Mouse (Mus musculus) left cerebral cortex, postnatal 36 days (tissue): ENCODE measurements around the gene Lmbrd2. TPM values are rescaled to one million over a fixed set of nuclear protein-coding genes. Genes with fewer than 3 reads are reported as not detected.
"Not testable (repeated sequence)": the region's sequence is repeated elsewhere in the genome, so short reads cannot be mapped to it uniquely, and the experiment has no call there.

Experiments
- DNase-seq, 2 experiments: peaks; one replicate each; pipeline ENCODE4 v3.0.0; 2021 to 2022; ENCODE audit warnings: low spot score in 2 of 2, mixed read lengths in 1 of 2
- intact Hi-C: fragments of 180-260 bp; cut with DNase I; formaldehyde crosslinking; loops from one replicate; pipeline ENCODE4 v1.15.1; 2025
- total RNA-seq, 2 experiments: library from RNA; stranded (reverse); gene quantifications; 2 replicates each; pipeline ENCODE4 v1.2.3; 2021

Gene Lmbrd2
- total RNA-seq, 2 experiments from 2014 or later = 61.1 to 68.9 TPM

DNA sequence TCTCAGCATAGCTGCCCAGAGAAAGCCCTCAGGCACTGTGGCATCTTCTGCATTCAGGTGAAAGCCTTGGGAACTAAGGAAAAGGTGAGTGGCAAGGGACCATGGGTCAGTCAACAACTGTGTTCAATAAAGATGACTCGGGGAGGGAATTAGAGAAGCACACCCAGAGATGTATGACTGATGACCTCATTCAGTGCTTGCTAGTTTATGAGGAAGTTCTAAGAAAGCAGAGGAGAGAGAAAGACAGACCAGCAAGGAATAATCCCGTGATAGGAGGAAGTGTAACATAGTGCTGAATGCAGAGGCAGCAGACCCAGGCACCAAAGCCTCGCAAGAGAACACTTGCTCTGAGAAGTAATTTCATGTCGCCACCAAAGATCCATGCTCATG is 8.9 kb upstream of the Lmbrd2 start:
- DNase-seq = no peak
- intact Hi-C loops = no loop called here

DNA sequence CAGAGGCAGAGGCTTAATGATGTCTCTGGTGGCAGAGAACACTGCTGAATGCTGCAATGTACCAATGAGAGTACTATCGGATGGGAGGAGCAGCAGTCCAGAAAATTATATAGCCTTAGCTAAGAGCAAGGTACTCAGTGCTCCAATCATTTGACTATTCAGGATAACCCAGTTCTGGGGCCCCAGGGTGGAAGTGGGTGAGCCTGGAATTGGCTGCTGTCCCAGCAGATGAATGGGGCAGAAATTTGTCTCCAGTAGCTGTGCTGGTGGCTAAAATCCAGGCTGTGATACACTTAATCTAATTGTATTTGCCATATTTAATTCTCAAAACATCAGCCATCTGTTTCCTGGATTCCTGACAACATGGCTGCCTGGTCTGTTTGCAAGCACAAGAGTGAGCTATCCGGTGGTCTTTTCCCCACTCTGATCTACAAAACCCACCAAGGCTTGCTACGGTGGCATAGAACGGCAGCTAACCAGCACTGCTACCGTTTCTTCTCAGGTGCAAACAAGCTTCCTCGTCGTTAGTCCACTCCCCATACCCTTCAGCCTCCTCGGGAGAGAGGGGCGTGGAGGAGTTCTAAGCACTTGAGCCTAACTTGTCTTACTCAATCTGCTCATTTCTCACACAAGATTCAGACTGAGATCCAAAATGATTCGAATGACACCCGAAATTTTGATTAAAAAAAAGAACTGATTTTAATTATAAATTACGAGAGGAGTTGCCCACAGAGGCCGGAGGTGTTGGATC is 7.5 kb upstream of the Lmbrd2 start:
- no peak for DNase-seq
- intact Hi-C loops = no loop called here

DNA sequence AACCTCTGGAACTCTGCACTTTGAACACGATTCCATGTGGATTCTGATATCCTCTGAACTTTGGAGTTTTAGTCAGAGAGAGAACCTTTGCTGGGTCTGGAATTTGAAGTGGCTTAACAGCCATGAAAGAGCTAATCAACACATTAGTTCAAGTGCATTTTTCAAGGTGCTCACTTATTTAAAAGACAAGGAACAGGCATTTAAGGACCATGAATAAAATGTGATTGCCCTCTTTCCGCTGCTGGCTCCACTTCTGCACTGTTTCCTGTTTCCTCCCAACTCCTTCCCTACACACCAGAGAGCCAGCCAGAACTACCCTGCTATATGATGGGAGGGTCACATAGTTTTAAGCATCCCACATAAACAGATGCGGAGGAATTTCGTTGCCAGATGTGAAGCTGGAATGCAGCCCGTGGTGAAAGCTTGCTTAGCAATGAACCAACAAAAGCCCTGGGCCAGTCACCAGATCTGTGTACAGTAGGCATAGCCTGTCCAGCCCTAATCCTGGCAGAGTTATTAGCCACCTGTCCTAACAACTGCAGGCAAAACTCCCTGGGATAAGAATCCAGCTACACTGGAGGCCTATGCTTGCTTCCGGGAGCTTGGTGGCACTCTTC is 5.4 kb upstream of the Lmbrd2 start:
- intact Hi-C loops = no loop called here
- no peak for DNase-seq

DNA sequence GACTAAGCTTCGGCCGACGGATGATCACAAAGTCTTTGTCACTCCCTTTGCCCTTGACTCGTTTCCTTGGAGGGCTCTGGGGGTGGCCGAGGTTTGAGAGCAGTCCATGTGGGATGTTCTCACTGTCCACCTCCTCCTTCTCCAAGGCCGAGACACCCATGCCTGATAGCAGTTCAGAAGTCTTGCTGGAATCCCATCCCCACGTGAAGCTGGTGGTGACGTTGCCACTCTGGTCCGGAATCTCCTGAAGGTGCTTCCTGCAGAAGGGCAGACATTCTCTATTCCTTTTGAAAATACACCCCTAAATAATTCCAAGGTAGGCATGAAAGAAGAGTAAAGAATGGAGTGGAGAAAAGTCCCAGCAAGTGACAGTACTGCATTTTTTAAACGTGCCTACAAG is 903 bp upstream of the Lmbrd2 start:
- intact Hi-C loops = no loop called here
- no peak for DNase-seq

DNA sequence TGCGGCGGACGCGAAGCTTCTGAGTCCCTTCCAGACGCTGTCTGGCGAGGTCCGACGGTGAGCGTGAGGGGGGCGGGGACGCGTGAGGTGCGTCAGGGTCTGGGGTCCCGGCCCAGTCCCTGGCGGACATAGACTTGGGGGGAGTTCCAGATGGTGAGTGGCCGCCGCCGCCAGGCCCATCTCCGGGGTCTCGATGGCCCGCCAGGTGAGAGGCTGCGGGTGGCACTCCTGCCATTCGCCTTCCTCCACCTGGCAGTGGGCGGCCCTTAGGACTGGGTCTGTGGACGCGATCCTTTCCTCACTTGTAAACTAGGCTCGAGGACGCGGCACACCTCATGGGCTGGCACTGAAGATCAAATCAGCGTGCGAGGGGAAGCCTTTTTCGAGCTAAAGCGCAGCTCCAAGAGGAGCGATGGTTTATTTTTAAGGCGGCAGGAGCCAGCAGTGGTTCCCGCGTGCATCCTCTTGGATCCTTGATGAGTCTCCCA is 378 bp downstream of the Lmbrd2 start:
- intact Hi-C loops = no loop called here
- DNase-seq = peak in 1 of 2 experiments; percentile 63

DNA sequence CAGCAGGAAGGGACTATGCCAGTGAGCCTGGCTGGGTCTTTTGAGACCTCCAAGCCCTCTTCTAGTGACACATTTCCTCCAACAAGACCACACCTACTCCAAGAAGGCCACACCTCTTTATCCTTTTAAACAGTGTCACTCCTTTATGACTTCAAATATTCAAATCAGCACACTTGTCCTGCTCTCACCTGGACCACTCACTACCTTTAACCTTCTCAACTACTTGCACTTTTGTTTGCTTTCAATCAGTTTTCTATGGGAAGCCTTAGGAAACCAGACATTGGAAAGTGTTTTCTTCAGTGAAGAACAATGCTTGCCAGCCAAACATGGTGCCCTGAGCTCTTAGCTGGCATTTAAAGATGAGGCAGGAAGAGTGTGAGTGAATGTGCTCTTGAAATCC is 15.0 kb downstream of the Lmbrd2 start, which contains the start of gene Skp2:
Gene Skp2, minus strand, starts transcription at position 101 of the 400 bp plus-strand sequence.
- DNase-seq = no peak
- intact Hi-C loops = no loop called here

DNA sequence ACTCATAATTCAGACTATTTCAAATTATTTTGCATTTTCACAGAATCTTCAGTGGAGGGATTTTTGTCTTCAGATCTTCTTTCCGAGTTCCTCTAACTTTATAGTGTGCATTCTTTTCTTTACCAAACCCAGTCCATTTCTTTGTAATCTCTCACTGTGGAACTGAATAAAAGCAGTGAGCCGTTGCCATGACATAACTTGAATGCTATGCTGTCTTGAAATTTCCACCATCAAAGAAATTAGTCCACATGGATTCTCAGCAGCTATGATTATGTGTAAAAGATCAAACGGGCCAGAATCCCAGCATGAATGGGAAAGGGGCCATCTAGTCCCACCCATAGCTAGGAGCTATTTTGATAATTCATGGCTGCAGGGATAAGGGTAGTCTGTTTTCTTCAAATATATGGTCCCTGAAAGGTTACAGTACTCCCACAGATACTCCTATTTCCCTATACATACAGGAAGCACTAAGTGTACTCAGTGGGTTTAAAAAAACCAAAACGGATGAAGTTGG is 22.3 kb downstream of the Lmbrd2 start:
- no peak for DNase-seq
- intact Hi-C loops = no loop called here

DNA sequence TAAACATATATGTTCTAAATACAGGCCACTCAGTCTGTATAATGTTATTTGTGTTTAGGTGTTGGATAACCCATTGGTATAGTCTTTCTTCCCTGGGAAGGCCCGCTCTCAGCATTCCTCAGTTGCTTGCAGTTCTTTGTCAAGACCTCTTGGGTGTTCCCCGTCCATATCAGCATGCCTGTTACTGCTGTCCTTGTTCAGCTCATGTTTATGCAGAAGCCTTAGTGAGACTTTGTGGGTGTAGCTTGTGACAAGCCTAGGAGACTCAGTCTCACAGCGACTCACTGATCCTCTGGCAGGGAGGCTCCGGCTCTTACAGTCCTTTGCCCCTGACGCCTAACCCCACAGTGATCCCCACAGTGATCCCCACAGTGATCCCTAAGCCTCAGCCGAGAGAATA is 23.8 kb downstream of the Lmbrd2 start:
- intact Hi-C loops = no loop called here
- no peak for DNase-seq

DNA sequence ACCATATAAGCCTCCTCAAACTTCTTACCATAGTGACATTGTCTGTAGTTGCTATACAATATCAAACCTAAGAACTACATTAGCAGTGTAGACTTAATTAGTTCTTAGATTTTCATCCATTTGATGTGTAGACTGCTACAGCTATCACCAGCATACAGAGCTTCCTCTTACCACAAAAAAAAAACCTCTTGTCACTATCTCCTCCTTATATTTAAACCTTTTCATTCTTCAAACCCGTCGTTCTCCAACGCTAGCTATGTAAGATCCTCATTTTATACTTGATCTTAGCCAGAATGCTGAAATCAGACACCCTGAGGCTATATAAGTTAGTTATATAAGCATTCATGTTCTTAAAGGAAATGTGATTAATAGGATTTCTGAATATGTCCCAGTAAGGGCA is 36.7 kb downstream of the Lmbrd2 start:
- intact Hi-C loops = no loop called here
- DNase-seq = no peak

DNA sequence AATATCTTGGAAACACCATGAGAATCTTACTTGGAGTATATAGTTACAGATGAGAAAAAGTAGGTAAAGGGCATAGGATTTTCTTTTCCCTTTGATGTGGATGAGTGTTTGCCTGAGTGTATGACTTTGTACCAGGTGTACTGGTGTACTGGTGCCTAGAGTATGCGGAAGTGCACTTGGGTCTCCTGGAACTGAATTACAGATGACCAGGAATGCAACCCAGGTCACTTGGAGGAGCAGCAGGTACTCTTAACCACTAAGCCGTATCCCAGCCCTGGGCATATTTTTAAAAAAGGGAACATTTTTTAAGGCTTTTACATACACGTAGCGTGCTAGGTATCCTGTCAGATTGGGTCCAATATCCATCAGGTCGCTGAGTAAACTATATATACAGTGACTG is 43.6 kb downstream of the Lmbrd2 start:
- DNase-seq = no peak
- intact Hi-C loops = no loop called here

DNA sequence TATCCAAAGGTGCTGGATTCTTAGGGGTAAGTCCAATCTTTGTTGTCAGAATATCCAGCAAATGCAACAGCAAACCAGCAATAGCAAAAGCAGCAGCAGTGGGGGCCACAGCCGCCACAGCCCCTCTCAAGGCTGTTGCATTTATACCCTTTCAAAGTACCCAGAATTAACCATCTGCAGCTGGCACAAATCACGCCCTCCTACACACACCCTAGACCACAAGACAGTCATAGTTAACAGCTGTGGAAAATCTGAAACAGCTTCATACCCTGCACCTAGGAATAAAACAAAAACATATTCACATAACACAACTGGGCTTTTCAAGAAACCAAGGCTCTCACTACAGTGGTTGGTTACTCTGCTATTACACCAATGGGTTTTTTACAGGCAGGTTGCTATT is 49.4 kb downstream of the Lmbrd2 start:
- intact Hi-C loops = no loop called here
- DNase-seq = no peak

DNA sequence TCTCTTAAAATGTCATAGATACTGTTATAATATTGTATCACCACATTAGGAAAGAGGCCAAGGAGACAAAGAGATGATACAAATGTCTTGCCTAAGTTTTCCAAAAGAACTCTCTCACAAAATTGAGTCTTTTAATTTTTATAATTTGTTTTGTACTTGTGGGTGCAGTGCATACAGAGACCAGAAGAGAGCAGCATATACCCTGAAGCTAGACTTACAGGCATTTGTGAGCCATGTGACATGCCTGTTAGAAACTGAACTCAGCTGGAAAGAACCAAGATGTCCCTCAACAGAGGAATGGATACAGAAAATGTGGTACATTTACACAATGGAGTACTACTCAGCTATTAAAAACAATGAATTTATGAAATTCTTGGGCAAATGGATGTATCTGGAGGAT is 52.3 kb downstream of the Lmbrd2 start:
- intact Hi-C loops, DNase-seq: not testable (repeated sequence)

DNA sequence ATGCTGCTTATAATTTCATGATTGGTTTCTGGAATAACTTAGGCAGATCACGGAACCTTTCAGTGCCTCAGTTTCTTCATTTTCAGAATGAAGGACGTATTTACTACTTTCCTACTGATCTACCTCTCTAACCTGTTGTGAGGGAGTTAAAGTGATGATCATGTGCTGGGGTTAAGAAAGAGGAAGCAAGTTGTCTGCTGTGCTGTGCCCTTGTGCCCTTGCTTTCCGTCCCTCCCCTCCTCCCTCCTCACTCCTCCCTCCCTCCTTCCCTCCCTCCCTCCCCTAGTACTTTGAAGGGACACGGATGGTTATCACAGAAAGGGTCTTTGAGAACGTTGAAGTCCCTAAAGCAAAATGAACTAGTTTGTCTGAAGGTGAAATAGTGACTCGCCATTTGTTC is 58.1 kb downstream of the Lmbrd2 start:
- intact Hi-C loops = no loop called here

DNA sequence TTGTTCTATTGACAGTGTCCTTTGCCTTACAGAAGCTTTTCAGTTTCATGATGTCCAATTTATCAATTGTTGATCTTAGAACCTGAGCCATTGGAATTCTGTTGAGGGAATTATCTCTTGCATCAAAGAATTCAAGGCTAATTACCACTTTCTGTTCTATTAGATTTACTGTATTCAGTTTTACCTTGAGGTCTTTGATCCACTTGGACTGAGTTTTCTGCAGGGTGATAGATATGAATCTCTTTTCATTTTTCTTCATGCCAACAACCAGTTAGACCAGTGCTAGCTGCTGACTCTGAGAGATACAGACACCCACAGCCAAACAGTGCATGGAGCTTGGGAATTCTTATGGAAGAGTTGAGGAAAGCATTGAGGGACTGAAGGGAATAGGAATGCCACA is 71.5 kb downstream of the Lmbrd2 start:
- DNase-seq = no peak
- intact Hi-C loops = no loop called here

More for the DNA sequence above, 58.1 kb downstream of the Lmbrd2 start:
- no peak for DNase-seq

DNA sequence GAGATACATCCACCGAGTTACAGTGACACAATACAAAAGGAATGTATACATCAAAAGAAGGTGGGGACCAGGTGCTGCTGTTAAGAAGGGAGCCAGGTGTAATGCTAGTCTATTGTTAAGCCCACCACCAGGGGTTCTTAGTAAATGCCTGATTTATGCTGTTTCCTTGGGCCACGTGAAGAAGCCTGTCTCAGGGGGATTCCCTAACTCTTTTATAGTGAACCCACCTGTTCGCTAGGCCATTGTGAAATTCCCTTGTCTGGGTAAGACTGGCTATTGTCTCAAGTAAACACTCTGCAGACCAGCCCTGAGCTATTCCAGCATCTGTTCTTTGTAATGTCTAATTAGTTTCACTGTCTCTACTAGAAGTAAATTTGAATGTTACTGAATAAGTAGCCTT is 72.7 kb downstream of the Lmbrd2 start:
- intact Hi-C loops, DNase-seq: not testable (repeated sequence)

DNA sequence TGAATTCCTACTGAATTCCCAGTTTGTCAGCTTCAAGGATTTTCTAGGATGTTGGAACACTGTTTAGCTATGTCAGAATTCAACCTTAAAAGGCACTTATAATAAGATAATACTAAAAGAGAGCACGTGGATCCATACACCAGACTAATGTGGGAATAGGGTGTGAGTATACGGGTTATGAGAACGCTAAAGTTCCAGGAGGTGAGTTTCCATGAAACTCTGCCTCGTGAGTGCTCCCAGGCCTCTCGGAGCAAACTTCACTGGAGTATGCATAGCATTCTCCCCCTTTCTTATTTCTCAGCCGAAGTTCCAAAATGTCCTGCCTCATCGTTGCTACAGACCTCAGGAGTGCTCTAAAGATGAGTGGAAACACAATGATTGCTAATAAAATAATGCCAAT is 73.1 kb downstream of the Lmbrd2 start:
- intact Hi-C loops, DNase-seq: not testable (repeated sequence)

DNA sequence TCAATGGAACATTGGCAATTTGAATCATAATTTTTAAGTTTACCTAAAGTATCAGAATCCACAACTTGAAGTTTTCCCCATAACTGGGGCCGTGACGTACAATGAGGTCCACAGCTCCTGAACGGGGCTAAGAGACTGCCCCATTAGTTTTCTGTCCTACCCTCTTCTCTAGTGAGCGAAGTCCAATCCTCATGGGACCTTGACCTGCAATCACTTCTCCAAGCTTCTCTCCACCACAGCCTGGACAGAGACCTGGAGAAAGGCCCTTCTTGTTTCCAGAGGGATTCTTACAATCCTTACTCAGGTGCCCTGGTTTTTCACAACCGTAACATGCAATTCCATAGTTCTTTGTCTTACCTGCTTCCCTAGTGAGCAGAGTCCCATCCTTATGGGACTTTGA is 76.1 kb downstream of the Lmbrd2 start:
- DNase-seq = no peak
- intact Hi-C loops = loop anchor here (1.0 kb wide), 1 partner anchor 12 kb away; no protein-coding TSS in a partner anchor

DNA sequence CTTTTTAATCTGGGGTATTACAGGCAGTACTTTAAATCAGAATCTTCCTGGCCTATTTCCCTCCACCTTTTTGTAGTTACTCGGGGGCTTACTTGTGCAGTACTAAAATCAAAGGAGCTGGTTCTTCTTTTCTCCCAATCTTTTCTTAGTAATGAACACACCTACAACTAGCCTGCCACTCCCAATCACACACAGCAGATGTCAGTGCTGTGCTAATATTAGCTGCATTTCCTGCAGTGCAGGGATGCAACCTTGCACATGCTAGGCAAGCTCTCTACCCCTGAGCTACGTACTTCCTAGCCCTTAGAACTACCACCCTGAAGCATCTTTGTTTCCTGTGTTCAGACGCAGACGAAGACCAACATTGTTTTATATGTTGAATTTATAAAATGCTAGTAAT is 90.6 kb downstream of the Lmbrd2 start:
- DNase-seq, intact Hi-C loops: not testable (repeated sequence)

DNA sequence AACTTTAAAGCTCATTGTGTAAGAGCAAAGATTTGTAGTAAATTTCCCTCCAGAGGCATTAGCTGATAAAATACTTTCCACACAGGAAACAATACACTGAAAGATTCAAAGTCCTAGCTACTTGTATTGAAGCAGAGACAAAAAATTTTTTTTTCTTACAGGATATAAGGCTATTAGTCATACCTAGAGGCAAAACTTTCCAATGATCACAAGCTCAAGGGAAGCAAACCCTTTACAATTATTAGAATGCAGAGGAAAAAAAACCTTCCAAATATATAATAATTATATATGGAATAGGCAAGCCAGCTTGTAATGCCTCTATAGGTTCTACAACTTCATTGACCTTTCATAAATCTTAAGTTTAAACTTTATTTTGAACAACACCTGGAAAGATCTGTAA is 106.0 kb downstream of the Lmbrd2 start:
- intact Hi-C loops = no loop called here

More for the DNA sequence above, 106.0 kb downstream of the Lmbrd2 start:
- no peak for DNase-seq
